Mouse (Mus musculus) bone marrow macrophage, adult 2 months (primary cell): Measurements from ENCODE around the gene Rai1. TPM values are rescaled to one million over a fixed set of nuclear protein-coding genes. Genes with fewer than 3 reads are reported as not detected.

Source experiments
- H3K27ac ChIP-seq: 2 replicates; pipeline ENCODE4 v1.5.1; 2012; ENCODE audit warnings: low read depth, low read length; ENCODE audit not compliant: insufficient read depth
- H3K4me1 ChIP-seq: 2 replicates; pipeline ENCODE4 v1.6.1; 2012; ENCODE audit warnings: low read length; ENCODE audit not compliant: control insufficient read depth, insufficient read depth
- H3K4me3 ChIP-seq: 2 replicates; pipeline ENCODE4 v1.5.1; 2012; ENCODE audit warnings: mild to moderate bottlenecking, low read length, moderate library complexity; ENCODE audit not compliant: insufficient read depth
- CTCF ChIP-seq: IDR thresholded peaks from 2 replicates; pipeline ENCODE4 v1.5.1; 2012; ENCODE audit warnings: low read depth, mild to moderate bottlenecking, low read length, moderate library complexity
- POLR2A ChIP-seq: IDR thresholded peaks from 2 replicates; pipeline ENCODE4 v1.6.1; 2012; ENCODE audit warnings: mild to moderate bottlenecking, low read depth, low read length, borderline replicate concordance
- polyA plus RNA-seq: library from polyadenylated mRNA; stranded (reverse); fragments of >200 nt; gene quantifications from 2 replicates; pipeline ENCODE4 v1.2.4, GENCODE M21; 2012; ENCODE audit not compliant: missing spikeins, insufficient read depth, insufficient read length

Gene Rai1
- polyA plus RNA-seq, 1 experiment = 12.9 TPM

DNA sequence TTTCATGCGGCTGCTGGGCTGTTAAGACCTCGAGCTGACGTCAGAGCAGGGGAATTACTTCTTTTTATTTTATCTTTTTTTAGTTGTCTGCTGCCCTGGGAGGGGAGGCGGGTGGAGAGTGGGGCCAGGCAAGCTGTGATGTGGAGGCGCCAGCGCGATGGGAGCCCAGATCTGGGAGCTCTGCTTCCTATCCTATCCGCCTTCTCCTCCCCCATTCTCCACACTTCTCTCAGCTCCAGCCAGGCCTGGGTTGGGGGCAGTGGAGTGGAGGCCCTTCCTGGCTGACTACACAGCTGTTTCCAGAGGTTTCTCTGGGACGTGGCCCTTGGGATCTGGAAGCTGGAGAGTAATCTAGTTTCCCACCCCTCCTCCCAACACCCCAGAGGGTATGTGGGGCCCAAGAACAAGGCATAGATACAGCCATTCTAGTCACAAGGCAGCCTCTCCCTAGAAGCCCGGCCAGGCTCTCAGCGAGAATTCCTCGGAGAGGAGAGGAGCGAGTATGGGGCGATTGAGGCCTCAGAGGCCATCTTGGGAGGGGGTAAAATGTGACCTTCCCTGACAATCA lies 1.8 kb downstream of the Rai1 start:
- TF ChIP-seq POLR2A (no peak), CTCF (no peak)
- H3K4me1 ChIP-seq = peaks cover 50% of the 10 kb centered on the region

DNA sequence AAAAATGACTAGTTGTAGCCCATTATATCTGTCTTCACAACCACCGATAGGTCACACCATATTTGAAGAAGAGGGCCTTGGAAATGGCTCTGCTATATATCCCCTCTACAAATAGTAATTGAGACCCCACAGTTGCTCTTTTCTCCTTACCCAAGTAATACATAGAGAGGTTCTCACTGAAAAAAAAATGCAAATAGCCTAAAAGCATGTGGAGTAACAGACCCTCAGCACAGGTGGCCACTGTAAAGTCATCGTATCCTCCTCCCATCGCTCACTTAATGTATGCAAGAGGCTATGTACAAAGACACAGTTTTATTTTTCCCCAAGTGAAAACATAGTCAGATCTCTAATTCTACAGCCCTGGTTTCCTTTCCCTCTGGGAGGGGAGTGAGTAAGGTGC lies 2.6 kb downstream of the Rai1 start:
- no peak overlapping the region for H3K27ac ChIP-seq
- no peak overlapping the region for H3K4me3 ChIP-seq
- TF ChIP-seq CTCF (no peak), POLR2A (no peak)
- H3K4me1 ChIP-seq = peaks cover 52% of the 10 kb centered on the region

More for the DNA sequence above, 1.8 kb downstream of the Rai1 start:
- peak overlapping the region; percentile 61 for H3K27ac ChIP-seq
- peak overlapping the region; percentile 64 for H3K4me3 ChIP-seq

DNA sequence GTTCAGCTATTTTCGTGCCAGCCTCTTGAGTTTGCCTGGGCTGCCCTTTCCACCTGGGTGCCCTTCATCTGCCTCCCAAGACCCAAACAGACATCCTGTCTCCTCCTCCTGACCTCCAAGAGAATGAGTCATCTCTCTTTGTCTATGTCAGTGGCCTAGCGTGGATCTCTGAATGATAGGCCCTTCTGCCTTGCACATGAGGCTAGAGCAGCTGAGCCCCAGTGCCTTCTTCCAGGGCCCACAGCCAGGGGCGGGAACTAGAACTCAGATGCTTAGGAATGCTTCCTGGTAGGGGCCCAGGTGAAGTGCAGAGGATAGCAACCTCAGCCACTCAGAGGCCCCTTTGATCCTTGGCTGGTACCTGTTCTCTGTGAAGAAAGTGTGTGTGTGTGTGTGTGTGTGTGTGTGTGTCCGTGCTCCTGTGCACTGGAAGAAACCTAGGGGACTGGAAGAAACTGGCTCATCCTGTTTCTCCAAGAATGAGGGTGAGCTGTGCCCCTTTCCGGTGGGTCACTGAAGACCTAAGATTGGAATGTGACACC lies 3.9 kb downstream of the Rai1 start:
- TF ChIP-seq CTCF = no peak
- TF ChIP-seq POLR2A = no peak
- no peak overlapping the region for H3K4me3 ChIP-seq
- peaks cover 54% of the 10 kb centered on the region for H3K4me1 ChIP-seq
- no peak overlapping the region for H3K27ac ChIP-seq

DNA sequence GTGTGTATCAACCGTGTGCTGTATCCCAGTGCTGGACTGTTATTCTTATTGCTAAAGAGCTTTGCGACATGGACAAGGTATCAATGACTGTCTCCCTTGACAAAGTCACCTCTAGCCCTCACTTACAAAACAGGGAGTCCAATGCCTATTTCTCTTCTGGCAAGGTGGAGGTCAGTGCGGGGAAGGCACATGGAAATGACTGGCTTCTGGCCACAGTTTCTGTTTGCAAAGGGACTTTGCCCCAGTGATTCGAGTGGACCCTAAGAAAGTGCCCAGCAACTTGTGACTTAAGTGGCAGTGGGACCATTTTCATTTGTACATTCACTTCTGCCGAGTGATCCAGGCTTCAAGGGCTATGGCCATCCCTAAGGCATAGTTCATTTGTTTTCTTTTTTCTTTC lies 5.6 kb downstream of the Rai1 start:
- H3K4me1 ChIP-seq = peaks cover 58% of the 10 kb centered on the region
- TF ChIP-seq POLR2A (no peak), CTCF (no peak)
- no peak overlapping the region for H3K4me3 ChIP-seq
- no peak overlapping the region for H3K27ac ChIP-seq

DNA sequence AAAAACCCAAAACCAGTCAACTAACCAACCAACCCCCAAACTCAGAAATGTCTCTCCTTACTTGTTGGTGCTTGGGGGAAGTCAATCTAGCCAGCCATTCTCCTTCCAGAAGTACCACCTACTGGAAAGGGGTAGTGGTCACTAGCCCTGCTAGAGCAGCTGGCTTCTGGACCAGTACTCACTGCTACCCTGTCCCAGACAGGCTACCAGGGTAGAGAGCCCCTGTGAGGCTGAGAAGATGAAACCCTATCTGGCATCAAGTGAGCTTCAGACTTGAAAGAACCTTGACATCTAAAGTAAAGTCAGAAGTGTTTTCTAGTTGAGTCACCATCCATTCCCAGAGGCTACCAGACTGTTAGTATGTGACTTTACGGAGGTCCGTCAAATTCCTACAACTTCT lies 6.8 kb downstream of the Rai1 start:
- no peak overlapping the region for H3K27ac ChIP-seq
- no peak overlapping the region for H3K4me3 ChIP-seq
- H3K4me1 ChIP-seq = peaks cover 66% of the 10 kb centered on the region
- TF ChIP-seq CTCF (no peak), POLR2A (no peak)

DNA sequence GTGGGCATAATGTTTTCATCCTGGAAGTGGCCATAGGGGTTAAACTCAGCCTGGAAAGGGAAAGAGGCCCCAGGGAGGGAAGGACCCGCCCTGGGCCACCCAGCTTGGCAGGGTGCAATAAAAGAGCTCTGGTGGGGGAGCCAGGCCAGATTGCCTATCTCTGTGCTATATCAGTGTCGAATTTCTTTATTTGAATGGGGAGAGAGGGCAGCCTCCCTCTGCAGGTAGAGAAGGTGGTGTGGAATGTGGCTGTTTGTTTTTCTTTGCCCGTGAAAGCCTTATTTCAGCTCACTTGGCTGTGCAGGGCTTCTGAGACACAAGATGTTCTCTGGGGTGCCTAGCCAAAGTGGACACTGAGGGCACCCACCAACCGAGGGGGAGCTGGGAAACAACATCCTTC lies 8.8 kb downstream of the Rai1 start:
- Histone ChIP-seq H3K4me3 (no peak overlapping the region), H3K27ac (no peak overlapping the region), H3K4me1 (peaks cover 53% of the 10 kb centered on the region)
- TF ChIP-seq CTCF = no peak
- no peak for TF ChIP-seq POLR2A

DNA sequence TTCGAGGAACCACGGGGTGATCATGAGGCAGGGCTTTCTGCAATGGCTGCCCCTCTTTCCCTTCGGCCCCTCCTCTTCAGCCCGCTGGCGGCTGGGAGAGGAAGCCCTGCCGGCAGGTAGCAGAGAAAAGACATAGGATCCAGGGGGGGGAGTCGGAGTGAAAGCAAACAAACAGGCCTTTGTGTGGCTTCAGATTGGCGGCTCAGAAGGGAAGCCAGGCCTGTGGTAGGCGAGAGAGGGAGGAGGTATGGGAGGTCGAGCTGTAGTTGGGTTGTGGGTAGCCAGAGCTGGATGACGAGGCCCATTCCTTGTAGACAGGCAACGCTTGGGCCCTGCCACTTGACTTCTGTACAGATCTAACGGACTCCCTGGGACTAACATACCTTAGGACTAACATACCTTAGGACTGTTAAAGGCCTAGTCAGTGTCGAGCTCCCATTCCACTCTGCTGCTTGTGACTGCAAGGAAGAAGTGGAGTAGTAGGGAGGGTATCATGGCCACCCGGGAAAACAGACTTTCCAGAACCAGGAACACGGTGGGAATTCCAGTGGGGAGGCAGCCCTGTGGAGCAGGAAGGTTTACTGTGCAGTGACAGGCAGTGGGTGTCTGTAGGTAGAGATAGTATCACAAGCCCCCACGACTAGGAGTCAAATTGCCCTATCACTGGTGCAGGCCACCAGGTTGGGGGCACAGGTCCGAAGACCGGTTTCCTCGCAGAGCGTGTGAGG lies 9.6 kb downstream of the Rai1 start:
- TF ChIP-seq POLR2A (no peak), CTCF (no peak)
- H3K4me1 ChIP-seq = peaks cover 46% of the 10 kb centered on the region
- peak overlapping the region; percentile 66 for H3K27ac ChIP-seq
- peak overlapping the region; percentile 71 for H3K4me3 ChIP-seq

DNA sequence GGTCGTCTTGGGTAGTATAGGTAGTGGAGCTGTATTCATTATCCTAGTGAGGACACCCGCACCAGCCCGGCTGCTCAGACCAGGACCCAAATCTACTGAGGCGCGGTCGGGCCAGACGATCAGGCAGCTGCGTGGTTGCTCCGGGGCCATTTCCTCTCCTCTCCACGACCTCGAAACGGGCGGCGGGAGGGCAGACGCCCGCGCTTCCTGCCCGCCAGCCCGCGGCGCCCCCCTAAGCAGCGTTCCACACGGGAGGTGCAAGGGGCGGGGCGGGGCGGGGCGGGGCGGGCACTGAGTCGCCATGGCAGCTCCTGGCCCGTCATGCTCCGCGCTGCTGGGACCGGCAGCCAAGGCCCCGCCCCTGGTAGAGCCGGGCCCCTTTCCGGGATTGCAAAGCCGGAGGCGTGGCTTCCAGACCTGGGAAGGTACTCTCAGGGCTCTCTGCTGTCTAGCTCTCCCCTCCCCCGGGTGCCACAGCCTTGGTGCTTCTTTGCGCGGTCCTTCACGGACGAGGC lies 10.3 kb downstream of the Rai1 start:
- no peak for TF ChIP-seq POLR2A
- no peak for TF ChIP-seq CTCF
- H3K27ac ChIP-seq = peak overlapping the region; percentile 77
- peak overlapping the region; percentile 71 for H3K4me3 ChIP-seq
- H3K4me1 ChIP-seq = peaks cover 48% of the 10 kb centered on the region

DNA sequence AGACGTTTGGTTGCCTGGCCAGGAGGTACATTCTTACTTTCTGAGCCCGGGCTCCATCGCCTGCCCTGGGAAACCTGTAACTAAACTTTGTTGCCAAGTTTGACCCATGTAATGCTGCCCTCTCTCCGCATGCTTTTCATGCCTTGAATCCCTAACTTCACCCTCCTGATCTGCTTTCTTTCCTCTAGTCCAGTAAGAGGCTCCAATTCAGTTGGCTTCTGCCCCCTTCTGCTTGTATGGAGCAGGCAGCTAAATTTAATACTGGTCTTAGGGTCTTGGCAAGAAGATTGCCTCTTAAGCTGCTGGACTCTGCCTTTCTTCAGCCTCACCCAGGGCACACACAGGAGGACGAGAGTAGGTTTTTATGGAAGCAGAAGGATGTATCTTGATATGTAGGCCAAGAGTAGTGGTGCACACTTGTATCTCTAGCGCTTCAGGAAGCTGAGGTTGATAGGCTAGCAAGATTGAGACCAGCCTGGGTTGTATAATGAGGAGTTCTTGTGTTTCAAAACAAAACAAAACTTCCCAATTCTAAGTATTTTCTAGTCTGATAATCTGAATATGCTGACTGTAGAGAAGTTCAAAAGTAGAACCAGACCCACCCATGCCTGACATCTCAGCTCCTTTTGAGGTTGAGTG lies 10.9 kb downstream of the Rai1 start:
- TF ChIP-seq CTCF (no peak), POLR2A (no peak)
- H3K4me1 ChIP-seq = peaks cover 53% of the 10 kb centered on the region
- peak overlapping the region; percentile 77 for H3K27ac ChIP-seq
- H3K4me3 ChIP-seq = peak overlapping the region; percentile 69
